Mouse (Mus musculus) testis, postnatal 10 days (tissue): Measurements from ENCODE around the gene Dcps.

Source experiments
- DNase-seq: peaks from one replicate; pipeline ENCODE4 v3.0.0; 2021; ENCODE audit warnings: low spot score

Gene Dcps

DNA sequence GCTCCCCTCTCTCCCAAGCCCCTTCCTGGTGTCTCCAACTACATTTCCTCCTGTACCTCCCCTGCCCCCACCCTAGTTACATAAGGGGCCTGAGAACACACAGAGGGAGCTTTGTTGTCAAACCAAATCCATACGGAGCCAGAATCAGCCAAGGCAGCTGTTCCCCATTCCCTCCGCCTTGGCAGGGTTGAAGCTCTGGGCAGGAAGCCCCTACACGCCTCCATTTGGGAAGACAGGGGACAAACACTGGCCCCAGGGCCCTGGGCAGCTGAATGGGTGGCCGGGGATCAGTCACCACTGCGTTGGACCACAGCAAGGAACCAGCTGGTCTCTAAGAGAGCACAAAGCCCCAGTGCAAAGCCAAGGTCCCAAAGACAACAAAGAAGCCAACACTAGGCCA lies 66.9 kb downstream of the Dcps start:
- DNase-seq = peak; percentile 46

DNA sequence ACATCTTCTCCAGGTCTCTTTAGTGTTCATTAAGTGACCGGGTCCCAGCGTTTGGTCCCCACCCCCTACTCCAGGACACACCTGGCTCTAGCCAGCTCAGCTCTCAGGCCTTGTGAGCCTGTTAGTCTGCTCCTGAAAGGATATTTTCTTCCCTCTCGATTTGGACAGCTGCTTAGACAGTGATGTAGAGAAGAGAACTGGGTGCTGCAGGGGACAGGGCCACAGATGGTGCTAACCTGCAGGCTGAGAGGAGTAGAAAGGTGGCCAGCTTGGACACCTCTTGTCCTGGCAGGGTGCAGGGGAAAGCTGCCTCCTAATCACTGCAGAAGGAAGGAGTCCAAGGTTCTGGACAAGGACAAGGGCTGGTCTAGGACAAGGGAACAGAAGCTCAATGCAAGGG lies 67.8 kb downstream of the Dcps start:
- DNase-seq = peak; percentile 37

DNA sequence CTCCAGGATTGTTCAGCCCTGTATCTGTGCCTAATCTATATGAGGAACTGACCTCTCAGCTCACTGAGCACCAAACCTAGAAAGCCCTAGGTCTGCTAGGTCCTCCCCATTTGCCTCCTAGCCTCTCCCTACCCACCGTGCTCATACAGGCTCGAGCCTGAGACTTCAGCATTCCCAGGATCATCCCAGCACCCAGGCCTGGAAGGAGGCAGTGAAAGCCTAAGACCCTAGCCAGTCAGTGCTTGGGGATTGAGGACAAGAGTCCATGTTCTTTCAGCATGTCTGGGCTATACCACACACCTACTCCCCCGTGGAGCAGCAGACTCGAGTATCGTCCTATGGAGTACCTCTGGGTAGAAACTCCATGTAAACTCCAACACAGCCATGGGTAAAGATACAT lies 68.5 kb downstream of the Dcps start:
- DNase-seq = peak; percentile 39

DNA sequence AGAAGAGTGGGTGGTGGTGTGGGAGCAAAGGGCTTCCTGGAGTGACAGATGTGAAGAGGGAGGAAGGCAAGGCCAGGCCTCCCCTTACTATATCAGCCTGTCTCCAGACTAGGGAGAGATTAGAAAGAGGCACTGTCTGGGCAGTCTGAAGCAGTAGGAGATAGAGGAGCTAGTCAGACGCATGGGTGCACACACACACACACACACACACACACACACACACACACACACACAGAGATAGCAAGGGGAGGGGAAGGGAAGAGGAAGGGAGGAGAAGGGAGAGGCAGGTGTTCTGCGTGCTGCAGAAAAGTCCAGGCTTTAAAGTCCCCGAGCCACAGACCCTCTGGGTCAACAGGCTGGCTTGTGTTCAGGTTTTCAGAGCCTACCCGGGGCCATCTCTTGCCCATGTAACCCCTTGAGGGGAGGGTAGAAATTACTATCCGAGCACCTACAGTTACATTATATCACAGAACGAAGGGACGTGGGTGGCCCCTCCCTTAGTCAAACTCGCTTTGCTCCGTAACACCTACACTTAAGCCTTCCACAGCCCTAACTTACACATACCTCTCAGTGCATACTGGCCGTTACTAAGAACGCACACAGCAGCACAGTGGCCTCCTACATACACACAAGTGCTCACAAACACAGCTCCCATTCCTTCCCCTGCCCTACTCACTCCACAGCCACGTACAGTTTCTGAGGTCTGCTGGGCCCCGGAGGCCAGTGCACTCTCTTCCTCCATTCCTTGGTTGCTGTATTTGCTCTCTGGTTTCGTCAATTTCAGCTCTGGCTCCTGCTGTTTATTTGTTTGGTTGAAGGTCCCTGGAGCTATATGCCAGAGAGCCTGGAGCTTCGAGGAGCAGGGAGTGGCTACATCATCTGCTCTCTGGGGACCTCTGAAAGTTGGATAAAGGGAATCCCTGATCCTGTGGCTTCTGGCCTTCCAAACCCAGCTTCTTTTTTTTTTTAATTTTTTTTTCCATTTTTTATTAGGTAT lies 69.7 kb downstream of the Dcps start:
- peak; percentile 40 for DNase-seq

DNA sequence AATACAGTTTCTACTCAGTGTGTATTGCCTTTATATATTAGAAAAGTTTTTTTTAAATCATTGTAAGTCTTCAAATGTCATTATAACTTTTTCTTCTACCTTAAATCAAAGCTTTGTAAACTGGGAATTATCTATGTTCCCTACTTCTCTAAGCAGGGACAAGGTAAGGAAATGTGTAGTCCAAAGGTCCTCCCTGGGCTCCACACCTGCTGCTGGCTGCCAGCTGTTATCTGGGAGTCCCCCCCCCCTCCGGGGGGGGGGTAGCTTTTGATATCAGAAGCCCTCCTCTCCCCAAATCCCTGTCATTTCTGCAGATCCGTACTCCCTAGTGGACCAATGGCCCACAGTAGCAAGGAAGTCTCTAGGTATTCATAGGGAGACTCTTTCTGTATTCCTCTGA lies 70.4 kb downstream of the Dcps start:
- peak; percentile 21 for DNase-seq

DNA sequence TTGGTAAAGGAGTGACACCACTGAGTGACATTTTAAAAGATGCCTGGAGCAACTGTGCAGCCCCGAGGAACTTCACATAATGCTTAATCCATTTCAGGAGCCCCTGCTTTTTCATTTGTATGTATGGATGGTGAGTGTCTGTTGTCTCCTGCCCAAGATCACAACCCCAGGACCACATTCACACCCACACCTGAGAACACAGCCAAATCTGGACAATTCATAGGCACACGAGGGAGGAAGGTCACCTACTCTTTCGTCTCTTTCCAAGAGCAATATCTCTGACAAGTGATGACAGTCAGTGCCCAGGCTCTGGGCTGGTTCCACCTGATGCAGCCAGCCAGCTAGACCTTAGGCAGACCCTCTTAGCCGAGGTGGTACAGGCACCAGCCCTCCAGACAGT lies 71.2 kb downstream of the Dcps start:
- peak; percentile 33 for DNase-seq

DNA sequence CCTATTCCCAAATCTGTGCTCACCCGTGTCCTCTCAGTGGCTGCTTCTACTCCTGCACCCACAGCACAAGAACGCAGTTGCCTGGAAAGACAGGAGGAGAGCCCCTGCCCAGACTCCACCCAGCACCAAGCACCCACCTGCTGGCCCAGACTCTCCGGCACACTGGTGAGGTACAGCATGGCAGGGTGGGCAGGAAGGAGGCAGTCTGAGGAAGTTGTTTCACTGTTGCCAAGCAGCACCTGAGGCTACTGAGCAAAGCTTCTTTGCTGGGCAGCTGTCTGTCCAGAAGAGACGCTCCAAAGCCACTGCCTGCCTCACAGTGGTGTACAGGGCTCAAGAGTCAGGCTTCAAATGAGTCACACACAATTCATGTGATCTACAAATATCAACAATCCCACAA lies 77.1 kb downstream of the Dcps start:
- DNase-seq = peak; percentile 38

DNA sequence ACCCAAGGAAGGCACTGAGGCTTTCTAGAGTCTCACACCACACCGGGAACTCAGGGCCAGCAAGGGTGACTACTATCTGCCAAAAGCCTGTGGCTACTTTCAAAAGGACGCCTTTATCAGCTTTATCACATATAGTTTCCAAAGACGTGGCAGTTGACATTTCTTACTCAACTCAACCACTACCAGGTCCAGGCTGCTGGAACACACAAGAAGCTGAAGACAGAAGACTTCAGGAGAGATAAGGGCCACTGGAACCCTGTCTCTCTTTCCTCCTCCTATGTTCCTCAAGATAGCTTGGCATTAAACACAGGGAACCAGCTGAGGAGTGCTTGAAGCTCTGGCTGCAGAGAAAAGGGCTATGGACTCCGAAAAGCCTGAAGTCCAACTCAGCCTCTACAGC lies 78.0 kb downstream of the Dcps start:
- DNase-seq = peak; percentile 21

DNA sequence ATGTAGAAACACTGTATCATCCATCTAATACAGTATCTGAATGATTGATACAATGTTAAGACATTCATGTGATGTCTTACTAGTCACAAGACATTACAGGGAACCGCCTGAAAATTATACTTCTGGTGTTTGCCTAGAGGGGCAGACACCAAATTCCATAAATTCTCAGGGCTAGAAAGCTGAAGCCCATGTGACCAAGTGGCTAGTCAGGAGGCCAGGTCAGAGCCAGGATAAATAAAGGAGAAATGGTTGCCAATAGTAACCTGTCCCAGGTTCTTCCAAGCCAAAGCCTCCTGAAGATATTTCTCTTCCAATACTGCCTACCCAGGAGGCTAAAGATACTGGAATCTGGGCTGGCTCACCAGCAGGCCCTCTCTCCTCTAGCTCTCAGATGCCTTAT lies 80.1 kb downstream of the Dcps start:
- DNase-seq = no peak

DNA sequence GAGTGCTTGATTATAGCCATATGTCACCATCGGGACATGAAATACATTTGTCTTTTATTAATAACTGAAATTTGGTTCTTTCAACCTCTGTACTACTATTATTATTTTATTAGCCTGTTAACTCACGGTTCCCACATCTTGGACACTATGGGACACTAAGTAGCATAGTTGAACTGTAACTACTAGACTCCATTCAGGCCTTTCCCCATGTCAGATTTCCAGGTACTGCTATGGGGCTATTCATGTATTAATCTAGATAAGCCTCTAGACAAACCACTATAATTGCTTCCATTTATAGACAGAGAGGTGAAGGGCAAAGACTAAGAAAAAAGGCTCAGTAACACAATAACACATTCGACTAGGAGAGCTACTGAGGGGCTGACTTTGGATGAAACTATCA lies 82.5 kb downstream of the Dcps start:
- DNase-seq = no peak

DNA sequence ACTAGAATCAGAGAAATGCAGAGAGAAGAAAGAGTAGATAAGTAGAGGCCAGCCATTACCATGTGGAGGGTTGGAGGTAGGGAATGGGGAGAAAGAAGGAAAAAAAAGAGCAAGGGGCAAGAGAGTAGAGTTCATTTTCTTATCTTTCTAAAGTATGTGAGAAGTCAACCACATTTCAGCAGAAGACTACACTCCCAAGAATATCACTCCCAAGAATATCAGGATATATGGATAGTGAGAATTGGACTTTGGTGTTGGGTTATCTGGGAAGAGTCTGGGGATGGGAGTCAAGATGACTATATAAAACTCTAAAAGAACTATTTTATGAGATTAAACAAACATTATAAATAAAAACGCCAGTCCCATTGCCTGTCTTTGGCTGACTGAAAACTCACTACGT lies 83.0 kb downstream of the Dcps start:
- no peak for DNase-seq
